Mouse (Mus musculus) midbrain, embryonic 14.5 days (tissue): ENCODE results near the gene Zfp52. TPM values are rescaled to one million over a fixed set of nuclear protein-coding genes. Genes with fewer than 3 reads are reported as not detected.
A peak's percentile ranks its signal among the peaks of the same experiment; 100 is the strongest.

Experiments used
- ATAC-seq: fragments of 200-750 bp; cut with Nextera tagmentation; 2 replicates; pipeline ENCODE4 v1.8.0; 2017; ENCODE audit warnings: moderate number of reproducible peaks, moderate library complexity; ENCODE audit not compliant: low FRiP score, low TSS enrichment
- DNase-seq: peaks from one replicate; pipeline ENCODE4 v3.0.0-alpha.2; 2015
- H3K27ac ChIP-seq: fragments of 300-500 bp; sonication (generic); replicated peaks from 2 replicates; pipeline ENCODE4 v1.5.1; 2014; ENCODE audit warnings: mild to moderate bottlenecking, low read depth, low read length, moderate library complexity
- H3K27me3 ChIP-seq: fragments of 300-500 bp; sonication (generic); 2 replicates; pipeline ENCODE4 v1.6.1; 2014; ENCODE audit warnings: low read length, control low read depth, mixed read lengths; ENCODE audit not compliant: control insufficient read depth, insufficient read depth
- H3K36me3 ChIP-seq: fragments of 300-500 bp; sonication (generic); 2 replicates; pipeline ENCODE4 v1.6.1; 2014; ENCODE audit warnings: low read length, control low read depth; ENCODE audit not compliant: control insufficient read depth, insufficient read depth
- H3K4me1 ChIP-seq: fragments of 300-500 bp; sonication (generic); 2 replicates; pipeline ENCODE4 v1.6.1; 2014; ENCODE audit warnings: mild to moderate bottlenecking, antibody characterized with exemption, low read length, control low read depth; ENCODE audit not compliant: control insufficient read depth, insufficient read depth
- H3K4me2 ChIP-seq: fragments of 300-500 bp; sonication (generic); 2 replicates; pipeline ENCODE4 v1.6.1; 2014; ENCODE audit warnings: mild to moderate bottlenecking, low read length, moderate library complexity
- H3K4me3 ChIP-seq: fragments of 300-500 bp; sonication (generic); replicated peaks from 2 replicates; pipeline ENCODE4 v1.5.1; 2014; ENCODE audit warnings: low read depth, low read length
- H3K9ac ChIP-seq: fragments of 300-500 bp; sonication (generic); replicated peaks from 2 replicates; pipeline ENCODE4 v1.6.1; 2014; ENCODE audit warnings: mild to moderate bottlenecking, low read length, moderate library complexity
- H3K9me3 ChIP-seq: fragments of 300-500 bp; sonication (generic); 2 replicates; pipeline ENCODE4 v1.6.1; 2016; ENCODE audit warnings: low read length, control low read depth, mixed read lengths; ENCODE audit not compliant: control insufficient read depth
- WGBS: fragments of 180-500 bp; shearing (Covaris S2); extraction: QIAGEN DNeasy Blood & Tissue Kit; methylation state at CpG from one replicate; pipeline ENCODE4 v1.1.7; 2014; 5-methylcytosine and 5-hydroxymethylcytosine counted together
- polyA plus RNA-seq: library from polyadenylated mRNA; unstranded; fragments of >200 nt; fragmentation: Nextera tagmentation; extraction: Ambion mirVana; gene quantifications from 2 replicates; pipeline ENCODE4 v1.2.1, GENCODE M21; 2014

The Zfp52 gene
- polyA plus RNA-seq = 1.5 TPM in 2 replicates

GRCm38 (mm10) chr17:21535096-21536001 lies at the start of gene Zfp52:
Gene Zfp52, plus strand, starts transcription at chr17:21535539.
- Histone ChIP-seq H3K27me3 (no peaks in the 10 kb centered on the region), H3K9ac (peak within 1 kb of the TSS; percentile 41), H3K4me3 (peak within 1 kb of the TSS; percentile 37), H3K27ac (no peak within 1 kb of the TSS), H3K4me1 (peaks cover 8% of the 10 kb centered on the region; the same call in 1 of the 2 replicates), H3K4me2 (peak within 1 kb of the TSS; percentile 55), H3K36me3 (no peaks in the 10 kb centered on the region), H3K9me3 (no peaks in the 10 kb centered on the region)
- whole genome bisulfite sequencing = 5% methylated on average over 21 of the region's 21 CpGs
- peak; percentile 41 for ATAC-seq
- DNase-seq = peak; percentile 48

- DNase-seq = peak; percentile 86
- H3K4me1 ChIP-seq = peaks cover 6% of the 10 kb centered on the region
- H3K27ac ChIP-seq = peak within 1 kb of the TSS; percentile 68
- peak within 1 kb of the TSS; percentile 78 for H3K4me3 ChIP-seq
- ATAC-seq = peak; percentile 98
- H3K4me2 ChIP-seq = peak within 1 kb of the TSS; percentile 69
- no peaks in the 10 kb centered on the region for H3K9me3 ChIP-seq
- H3K9ac ChIP-seq = peak within 1 kb of the TSS; percentile 67
- H3K27me3 ChIP-seq = no peaks in the 10 kb centered on the region
- H3K36me3 ChIP-seq = peaks cover 5% of the 10 kb centered on the region; the same call in 1 of the 2 replicates
- WGBS = 1% methylated on average over 34 of the region's 34 CpGs
Measured at GRCm38 (mm10) chr17:21488760-21489499, 46.4 kb upstream of the Zfp52 start, which contains the start of gene Zfp53. Gene Zfp53, plus strand, starts transcription at chr17:21488998.

- Histone ChIP-seq H3K9me3 (no peaks in the 10 kb centered on the region), H3K9ac (peak overlapping the region; percentile 67), H3K27ac (no peak overlapping the region; the same call in 1 of the 2 replicates), H3K4me2 (peak overlapping the region; percentile 69), H3K27me3 (no peaks in the 10 kb centered on the region), H3K4me3 (peak overlapping the region; percentile 78), H3K36me3 (peaks cover 8% of the 10 kb centered on the region; the same call in 1 of the 2 replicates), H3K4me1 (peaks cover 6% of the 10 kb centered on the region)
- 18% methylated on average over 8 of the region's 8 CpGs for WGBS
- DNase-seq = peak; percentile 2
- no peak for ATAC-seq
Measured at GRCm38 (mm10) chr17:21489500-21490001, 45.8 kb upstream of the Zfp52 start.

GRCm38 (mm10) chr17:21501365-21501764 lies 34.0 kb upstream of the Zfp52 start:
- WGBS = 88% methylated on average over 1 of the region's 1 CpGs

GRCm38 (mm10) chr17:21504524-21504923 lies 30.8 kb upstream of the Zfp52 start:
- Histone ChIP-seq H3K9ac (no peak overlapping the region), H3K4me2 (no peak overlapping the region), H3K36me3 (peaks cover 20% of the 10 kb centered on the region), H3K4me1 (no peaks in the 10 kb centered on the region), H3K9me3 (no peaks in the 10 kb centered on the region), H3K27ac (no peak overlapping the region), H3K27me3 (no peaks in the 10 kb centered on the region), H3K4me3 (no peak overlapping the region)
- DNase-seq (peak; percentile 2), ATAC-seq (no peak)
- 98% methylated on average over 1 of the region's 1 CpGs for WGBS

More at GRCm38 (mm10) chr17:21501365-21501764, 34.0 kb upstream of the Zfp52 start:
- no peak overlapping the region for H3K4me2 ChIP-seq
- ATAC-seq = no peak
- no peak overlapping the region for H3K27ac ChIP-seq
- DNase-seq = no peak
- H3K4me3 ChIP-seq = no peak overlapping the region
- no peaks in the 10 kb centered on the region for H3K27me3 ChIP-seq
- H3K9me3 ChIP-seq = no peaks in the 10 kb centered on the region
- peaks cover 6% of the 10 kb centered on the region; the same call in 1 of the 2 replicates for H3K36me3 ChIP-seq
- no peak overlapping the region for H3K9ac ChIP-seq
- no peaks in the 10 kb centered on the region for H3K4me1 ChIP-seq

GRCm38 (mm10) chr17:21506258-21506657 lies 29.1 kb upstream of the Zfp52 start:
- ATAC-seq = no peak
- no peak overlapping the region for H3K9ac ChIP-seq
- no peak for DNase-seq
- no peak overlapping the region for H3K4me3 ChIP-seq
- no peak overlapping the region for H3K4me2 ChIP-seq
- 95% methylated on average over 3 of the region's 3 CpGs for WGBS
- H3K27me3 ChIP-seq = no peaks in the 10 kb centered on the region
- H3K9me3 ChIP-seq = no peaks in the 10 kb centered on the region
- peaks cover 28% of the 10 kb centered on the region for H3K36me3 ChIP-seq
- no peak overlapping the region for H3K27ac ChIP-seq
- no peaks in the 10 kb centered on the region for H3K4me1 ChIP-seq

GRCm38 (mm10) chr17:21509756-21510155 lies 25.6 kb upstream of the Zfp52 start:
- ATAC-seq (no peak), DNase-seq (no peak)
- Histone ChIP-seq H3K9me3 (no peaks in the 10 kb centered on the region), H3K36me3 (peaks cover 28% of the 10 kb centered on the region), H3K4me3 (no peak overlapping the region), H3K27ac (no peak overlapping the region), H3K4me1 (no peaks in the 10 kb centered on the region), H3K27me3 (no peaks in the 10 kb centered on the region), H3K4me2 (no peak overlapping the region), H3K9ac (no peak overlapping the region)

GRCm38 (mm10) chr17:21515403-21516105 lies 19.8 kb upstream of the Zfp52 start:
- DNase-seq = peak; percentile 89
- Histone ChIP-seq H3K27me3 (no peaks in the 10 kb centered on the region), H3K9me3 (no peaks in the 10 kb centered on the region), H3K4me3 (peak overlapping the region; percentile 55), H3K36me3 (peaks cover 3% of the 10 kb centered on the region), H3K9ac (peak overlapping the region; percentile 59; the same call in 1 of the 2 replicates), H3K4me1 (0 out of 2 replicates have a peak, but pooled peaks cover 2% of the 10 kb centered on the region), H3K27ac (peak overlapping the region; percentile 41), H3K4me2 (peak overlapping the region; percentile 83)
- 2% methylated on average over 8 of the region's 8 CpGs for WGBS
- peak; percentile 62; the same call in 1 of the 2 replicates for ATAC-seq
